Mouse (Mus musculus): ENCODE results near the gene Pdlim4. TPM values are rescaled to one million over a fixed set of nuclear protein-coding genes. Genes with fewer than 3 reads are reported as not detected.

Gene Pdlim4
- total RNA-seq, 1 experiment = 4.3 TPM

DNA sequence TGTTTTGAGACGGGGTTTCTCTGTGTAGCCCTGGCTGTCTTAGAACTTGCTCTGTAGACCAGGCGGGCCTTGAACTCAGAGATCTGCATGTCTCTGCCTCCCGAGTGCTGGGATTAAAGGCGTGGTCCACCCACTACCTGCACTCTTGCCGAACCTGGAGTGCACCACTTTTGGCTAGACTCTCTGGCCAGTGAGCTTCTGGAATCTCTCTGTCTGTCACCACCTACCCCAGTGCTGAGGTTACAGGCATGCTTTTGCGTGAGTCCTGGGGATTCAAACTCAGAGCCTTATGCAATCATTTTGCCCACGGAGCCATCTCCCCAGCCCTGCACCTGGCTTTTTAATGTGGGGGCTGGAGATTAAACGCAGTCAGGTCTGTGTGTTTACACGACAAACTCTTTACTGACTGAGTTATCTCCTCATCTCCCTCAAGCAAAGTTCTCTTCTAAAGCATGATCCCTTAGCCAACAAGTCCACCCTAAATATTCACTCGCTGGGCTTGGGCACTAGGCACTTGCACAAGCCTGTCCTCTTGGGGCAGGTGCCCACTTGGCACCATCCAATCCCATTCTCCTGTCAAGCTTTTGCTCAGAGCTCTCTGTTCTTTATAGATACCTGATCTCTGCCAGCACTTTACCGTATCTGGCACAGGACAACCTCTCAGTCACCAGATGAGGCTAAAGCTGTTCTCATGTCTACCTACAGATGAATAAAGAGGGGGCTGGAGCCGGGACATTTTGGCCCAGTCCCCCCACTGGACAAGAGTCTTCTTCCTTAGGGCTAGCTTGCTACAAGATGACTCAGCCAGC is 3.5 kb downstream of the Pdlim4 start:
- peaks cover 0 to 4% of the 10 kb centered on the region in 2 experiments; a peak in 1 of 4 replicates for H3K4me1 ChIP-seq (ENCODE audit: control insufficient read depth in 2 of 2, insufficient read depth in 2 of 2, low read length in 2 of 2, poor library complexity in 1 of 2)
- no peak overlapping the region for H3K9ac ChIP-seq (ENCODE audit: insufficient read depth, low read depth, low read length, poor library complexity, severe bottlenecking)
- in situ Hi-C loops (cut with MboI; ENCODE audit: low sequenced_read_pairs in 2 of 2, unreplicated experiment in 2 of 2) = no loop called here
- H3K9me3 ChIP-seq (ENCODE audit: control insufficient read depth, insufficient read depth, low read depth, low read length) = no peaks in the 10 kb centered on the region
- H3K36me3 ChIP-seq (ENCODE audit: control insufficient read depth, insufficient read depth, low read length, poor library complexity, severe bottlenecking) = no peaks in the 10 kb centered on the region
- DNase-seq (ENCODE audit: low read depth, low spot score) = no peak
- no peak overlapping the region for H3K27ac ChIP-seq (ENCODE audit: insufficient read depth, low read depth, low read length, poor library complexity, severe bottlenecking)
- no peak for TF ChIP-seq HCFC1 (IDR thresholded peaks at IDR 0.05; ENCODE audit: borderline replicate concordance, insufficient read depth, low read length)
- no peak for TF ChIP-seq ZNF384 (IDR thresholded peaks at IDR 0.05; ENCODE audit: low read depth, low read length)
- H3K4me3 ChIP-seq (ENCODE audit: insufficient read depth in 1 of 2, low read depth in 1 of 2, low read length in 2 of 2, poor library complexity in 1 of 2, severe bottlenecking in 1 of 2) = no peak overlapping the region

DNA sequence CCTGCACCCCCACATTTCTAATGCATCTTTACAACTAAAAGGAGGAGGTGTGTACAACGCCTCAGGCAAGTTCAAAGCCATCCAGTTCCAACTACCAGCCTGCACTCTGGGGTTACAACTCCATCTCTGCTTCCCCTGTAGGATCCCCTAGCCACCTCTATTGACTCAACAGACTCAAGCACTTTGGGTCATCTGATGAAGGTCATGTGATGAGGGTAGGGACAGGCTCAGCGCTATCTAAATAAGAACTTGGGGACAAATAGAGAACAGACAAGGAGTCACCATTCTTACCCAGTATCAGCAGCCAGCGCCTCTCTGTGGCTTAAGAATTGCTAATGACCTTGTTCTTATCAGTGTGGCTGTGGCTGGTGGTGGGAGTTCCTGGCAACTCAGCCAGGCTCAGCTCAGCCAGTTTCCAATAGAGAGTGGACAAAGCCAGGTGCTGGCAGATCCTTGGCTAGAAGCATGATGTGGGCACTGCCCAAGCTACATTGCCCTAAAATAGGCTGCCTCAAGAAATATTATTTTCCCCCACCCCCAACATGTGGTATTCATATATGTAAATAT is 4.3 kb downstream of the Pdlim4 start:
- DNase-seq (ENCODE audit: low read depth, low spot score) = no peak
- TF ChIP-seq ZNF384 (IDR thresholded peaks at IDR 0.05; ENCODE audit: low read depth, low read length) = no peak
- TF ChIP-seq ZC3H11A (IDR thresholded peaks at IDR 0.05; ENCODE audit: borderline replicate concordance, low read depth, low read length) = no peak
- TF ChIP-seq MAFK (IDR thresholded peaks at IDR 0.05; ENCODE audit: insufficient read depth, low read depth, low read length) = no peak
- no peak for TF ChIP-seq CHD2 (IDR thresholded peaks at IDR 0.05; ENCODE audit: low read depth, low read length)
- no peak for TF ChIP-seq HCFC1 (IDR thresholded peaks at IDR 0.05; ENCODE audit: borderline replicate concordance, insufficient read depth, low read length)
- no peak overlapping the region for H3K9ac ChIP-seq (ENCODE audit: insufficient read depth, low read depth, low read length, poor library complexity, severe bottlenecking)
- H3K36me3 ChIP-seq (ENCODE audit: control insufficient read depth, insufficient read depth, low read length, poor library complexity, severe bottlenecking) = no peaks in the 10 kb centered on the region
- H3K4me1 ChIP-seq (ENCODE audit: control insufficient read depth in 2 of 2, insufficient read depth in 2 of 2, low read length in 2 of 2, poor library complexity in 1 of 2) = peaks cover 0 to 3% of the 10 kb centered on the region in 2 experiments; a peak in 1 of 4 replicates
- no peak overlapping the region for H3K27ac ChIP-seq (ENCODE audit: insufficient read depth, low read depth, low read length, poor library complexity, severe bottlenecking)
- in situ Hi-C loops (cut with MboI; ENCODE audit: low sequenced_read_pairs in 2 of 2, unreplicated experiment in 2 of 2) = no loop called here
- no peaks in the 10 kb centered on the region for H3K9me3 ChIP-seq (ENCODE audit: control insufficient read depth, insufficient read depth, low read depth, low read length)
- no peak overlapping the region for H3K4me3 ChIP-seq (ENCODE audit: insufficient read depth in 1 of 2, low read depth in 1 of 2, low read length in 2 of 2, poor library complexity in 1 of 2, severe bottlenecking in 1 of 2)

DNA sequence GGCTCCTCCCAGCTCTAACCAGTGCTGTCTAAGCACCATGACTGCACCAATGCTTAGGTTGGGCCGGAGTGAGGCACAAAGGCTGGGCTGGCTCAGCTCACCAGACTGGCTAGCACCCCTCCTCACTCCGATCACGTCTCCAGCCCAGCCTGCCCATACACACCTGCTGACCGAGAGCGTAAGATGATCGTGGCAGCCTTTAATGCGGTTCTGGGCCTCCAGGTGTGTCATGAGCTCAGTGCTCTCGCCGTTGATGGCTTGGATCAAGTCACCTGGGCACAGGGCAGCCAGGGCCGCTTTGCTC is 5.4 kb downstream of the Pdlim4 start:
- H3K4me1 ChIP-seq (ENCODE audit: control insufficient read depth in 2 of 2, insufficient read depth in 2 of 2, low read length in 2 of 2, poor library complexity in 1 of 2) = peaks cover under 1 to 4% of the 10 kb centered on the region in 2 experiments; a peak in 1 of 4 replicates
- no peak overlapping the region for H3K4me3 ChIP-seq (ENCODE audit: insufficient read depth in 1 of 2, low read depth in 1 of 2, low read length in 2 of 2, poor library complexity in 1 of 2, severe bottlenecking in 1 of 2)
- H3K36me3 ChIP-seq (ENCODE audit: control insufficient read depth, insufficient read depth, low read length, poor library complexity, severe bottlenecking) = no peaks in the 10 kb centered on the region
- no peaks in the 10 kb centered on the region for H3K9me3 ChIP-seq (ENCODE audit: control insufficient read depth, insufficient read depth, low read depth, low read length)
- no peak overlapping the region for H3K27ac ChIP-seq (ENCODE audit: insufficient read depth, low read depth, low read length, poor library complexity, severe bottlenecking)
- no peak for TF ChIP-seq ZC3H11A (IDR thresholded peaks at IDR 0.05; ENCODE audit: borderline replicate concordance, low read depth, low read length)
- TF ChIP-seq ZNF384 (IDR thresholded peaks at IDR 0.05; ENCODE audit: low read depth, low read length) = no peak
- no peak for TF ChIP-seq CHD2 (IDR thresholded peaks at IDR 0.05; ENCODE audit: low read depth, low read length)
- no peak for TF ChIP-seq MAFK (IDR thresholded peaks at IDR 0.05; ENCODE audit: insufficient read depth, low read depth, low read length)
- TF ChIP-seq HCFC1 (IDR thresholded peaks at IDR 0.05; ENCODE audit: borderline replicate concordance, insufficient read depth, low read length) = no peak
- no peak for DNase-seq (ENCODE audit: low read depth, low spot score)
- in situ Hi-C loops (cut with MboI; ENCODE audit: low sequenced_read_pairs in 2 of 2, unreplicated experiment in 2 of 2) = no loop called here
- no peak overlapping the region for H3K9ac ChIP-seq (ENCODE audit: insufficient read depth, low read depth, low read length, poor library complexity, severe bottlenecking)

DNA sequence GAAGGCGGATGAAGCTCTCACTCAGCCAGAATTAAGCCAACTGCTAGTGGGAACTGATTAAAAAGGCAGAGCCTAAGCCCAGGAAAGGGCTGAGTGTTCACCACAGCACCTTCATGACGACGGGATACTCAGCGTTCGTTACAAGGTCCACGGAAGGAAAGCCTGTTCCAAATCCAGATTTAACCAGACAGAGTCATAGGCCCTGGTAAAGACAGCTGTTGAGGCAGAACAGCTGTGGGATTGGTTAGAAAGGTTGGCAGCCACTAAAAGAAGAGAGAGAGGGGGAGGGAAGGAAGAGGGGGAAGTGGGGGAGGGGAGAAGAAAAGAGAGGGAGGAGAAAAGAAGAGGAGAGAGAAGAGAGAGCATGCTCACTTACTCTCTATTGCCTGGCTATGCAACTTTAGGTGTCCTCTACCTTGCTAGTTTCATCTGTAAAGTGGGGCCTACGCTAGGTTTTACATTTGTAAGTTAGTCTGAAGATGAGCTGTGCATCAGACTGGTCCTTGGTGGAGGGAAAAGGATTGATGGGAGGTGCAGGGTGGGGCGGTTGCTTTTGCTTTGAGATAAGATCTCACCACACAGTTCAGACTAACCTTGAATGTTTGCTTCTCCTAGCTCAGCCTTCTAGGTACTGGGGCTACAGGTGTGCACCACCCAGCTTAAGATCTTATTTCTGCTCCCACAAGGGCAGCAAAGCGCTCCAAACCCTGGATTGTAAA is 5.9 kb downstream of the Pdlim4 start:
- Histone ChIP-seq H3K9me3 (ENCODE audit: control insufficient read depth, insufficient read depth, low read depth, low read length) (no peaks in the 10 kb centered on the region), H3K4me3 (ENCODE audit: insufficient read depth in 1 of 2, low read depth in 1 of 2, low read length in 2 of 2, poor library complexity in 1 of 2, severe bottlenecking in 1 of 2) (no peak overlapping the region), H3K36me3 (ENCODE audit: control insufficient read depth, insufficient read depth, low read length, poor library complexity, severe bottlenecking) (no peaks in the 10 kb centered on the region), H3K27ac (ENCODE audit: insufficient read depth, low read depth, low read length, poor library complexity, severe bottlenecking) (no peak overlapping the region), H3K9ac (ENCODE audit: insufficient read depth, low read depth, low read length, poor library complexity, severe bottlenecking) (no peak overlapping the region), H3K4me1 (ENCODE audit: control insufficient read depth in 2 of 2, insufficient read depth in 2 of 2, low read length in 2 of 2, poor library complexity in 1 of 2) (peaks cover 3 to 7% of the 10 kb centered on the region in 2 experiments; a peak in 1 of 4 replicates)
- TF ChIP-seq HCFC1 (IDR thresholded peaks at IDR 0.05; ENCODE audit: borderline replicate concordance, insufficient read depth, low read length) = no peak
- no peak for TF ChIP-seq MAFK (IDR thresholded peaks at IDR 0.05; ENCODE audit: insufficient read depth, low read depth, low read length)
- no peak for TF ChIP-seq CHD2 (IDR thresholded peaks at IDR 0.05; ENCODE audit: low read depth, low read length)
- TF ChIP-seq ZNF384 (IDR thresholded peaks at IDR 0.05; ENCODE audit: low read depth, low read length) = no peak
- TF ChIP-seq ZC3H11A (IDR thresholded peaks at IDR 0.05; ENCODE audit: borderline replicate concordance, low read depth, low read length) = no peak
- in situ Hi-C loops (cut with MboI; ENCODE audit: low sequenced_read_pairs in 2 of 2, unreplicated experiment in 2 of 2) = no loop called here
- no peak for DNase-seq (ENCODE audit: low read depth, low spot score)
